Mouse (Mus musculus) liver, embryonic 13.5 days (tissue): ENCODE measurements at regions not wholly inside any gene's neighbourhood (a gene's known extent, or its start where the extent isn't known, plus 50 kb on each side); places are given as distances from the start of the nearest gene placed in this dataset.
"Not testable (repeated sequence)": the region's sequence is repeated elsewhere in the genome, so short reads cannot be mapped to it uniquely, and the experiment has no call there.

Experiments
- ATAC-seq: fragments of 200-750 bp; cut with Nextera tagmentation; 2 replicates; pipeline ENCODE4 v1.8.0; 2017; ENCODE audit warnings: low read depth, mild to moderate bottlenecking, moderate number of reproducible peaks, moderate library complexity
- DNase-seq: peaks from one replicate; pipeline ENCODE4 v3.0.0; 2022
- H3K27ac ChIP-seq: fragments of 300-500 bp; sonication (generic); 2 replicates; pipeline ENCODE4 v1.5.1; 2015; ENCODE audit warnings: moderate library complexity, mild to moderate bottlenecking, inconsistent platforms
- H3K27me3 ChIP-seq: fragments of 300-500 bp; sonication (generic); 2 replicates; pipeline ENCODE4 v1.6.1; 2015; ENCODE audit warnings: mild to moderate bottlenecking, inconsistent platforms
- H3K36me3 ChIP-seq: fragments of 300-500 bp; sonication (generic); 2 replicates; pipeline ENCODE4 v1.6.1; 2015; ENCODE audit warnings: mild to moderate bottlenecking, inconsistent platforms
- H3K4me1 ChIP-seq: fragments of 300-500 bp; sonication (generic); replicated peaks from 2 replicates; pipeline ENCODE4 v1.6.1; 2015; ENCODE audit warnings: inconsistent platforms
- H3K4me2 ChIP-seq: fragments of 300-500 bp; sonication (generic); 2 replicates; pipeline ENCODE4 v1.6.1; 2015; ENCODE audit warnings: inconsistent platforms, mild to moderate bottlenecking, moderate library complexity
- H3K4me3 ChIP-seq: fragments of 300-500 bp; sonication (generic); replicated peaks from 2 replicates; pipeline ENCODE4 v1.5.1; 2015; ENCODE audit warnings: mild to moderate bottlenecking, inconsistent platforms
- H3K9ac ChIP-seq: fragments of 300-500 bp; sonication (generic); 2 replicates; pipeline ENCODE4 v1.6.1; 2015; ENCODE audit warnings: mild to moderate bottlenecking, inconsistent platforms
- H3K9me3 ChIP-seq: fragments of 300-500 bp; sonication (generic); replicated peaks from 2 replicates; pipeline ENCODE4 v1.6.1; 2016; ENCODE audit warnings: inconsistent platforms
- WGBS: fragments of 180-500 bp; shearing (Covaris S2); methylation state at CpG from one replicate; pipeline ENCODE4 v1.1.7; 2015; ENCODE audit not compliant: insufficient replicate concordance; 5-methylcytosine and 5-hydroxymethylcytosine counted together

- H3K4me3 ChIP-seq: no peak overlapping the region
- ATAC-seq (no peak), DNase-seq (no peak)
- no peaks in the 10 kb centered on the region for H3K36me3 ChIP-seq
- no peaks in the 10 kb centered on the region for H3K9me3 ChIP-seq
- H3K4me2 ChIP-seq: no peak overlapping the region
- H3K27me3 ChIP-seq: no peaks in the 10 kb centered on the region
- no peak overlapping the region for H3K27ac ChIP-seq
- H3K9ac ChIP-seq: no peak overlapping the region
- H3K4me1 ChIP-seq: no peaks in the 10 kb centered on the region
- 74% methylated on average over 9 of the region's 9 CpGs for WGBS
Observed at GRCm38 (mm10) chr7:60293556-60293955, 153.5 kb upstream of the Snrpn start.

- H3K4me1 ChIP-seq, H3K27me3 ChIP-seq, H3K27ac ChIP-seq, H3K36me3 ChIP-seq, H3K9me3 ChIP-seq: not testable (repeated sequence)
- WGBS: 9% methylated on average over 22 of the region's 22 CpGs
- H3K4me3 ChIP-seq: peak overlapping the region; percentile 55
- peak overlapping the region; percentile 45; the same call in 1 of the 2 replicates for H3K9ac ChIP-seq
- peak; percentile 45 for DNase-seq
- H3K4me2 ChIP-seq: peak overlapping the region; percentile 50
- ATAC-seq: peak; percentile 96
Observed at GRCm38 (mm10) chr7:60244187-60244866, 104.3 kb upstream of the Snrpn start.

- not testable (repeated sequence) for H3K9me3 ChIP-seq, H3K27me3 ChIP-seq, H3K9ac ChIP-seq, DNase-seq, H3K36me3 ChIP-seq, H3K4me1 ChIP-seq, H3K27ac ChIP-seq
- ATAC-seq: peak; percentile 74; the same call in 1 of the 2 replicates
- 21% methylated on average over 11 of the region's 11 CpGs for WGBS
- Histone ChIP-seq H3K4me2 (peak overlapping the region; percentile 50), H3K4me3 (peak overlapping the region; percentile 55)
Observed at GRCm38 (mm10) chr7:60243746-60244145, 103.7 kb upstream of the Snrpn start.

GRCm38 (mm10) chr7:60238595-60239195 is 98.7 kb upstream of the Snrpn start:
- ATAC-seq, H3K27me3 ChIP-seq, H3K4me3 ChIP-seq, H3K9me3 ChIP-seq, H3K4me2 ChIP-seq, H3K27ac ChIP-seq, DNase-seq, H3K9ac ChIP-seq, H3K36me3 ChIP-seq, H3K4me1 ChIP-seq: not testable (repeated sequence)
- 5% methylated on average over 4 of the region's 4 CpGs for WGBS

- not testable (repeated sequence) for H3K27me3 ChIP-seq, H3K27ac ChIP-seq, H3K9ac ChIP-seq, H3K9me3 ChIP-seq, DNase-seq, ATAC-seq, H3K36me3 ChIP-seq, H3K4me1 ChIP-seq, H3K4me2 ChIP-seq, H3K4me3 ChIP-seq
- 34% methylated on average over 3 of the region's 3 CpGs for WGBS
Observed at GRCm38 (mm10) chr7:60216358-60217273, 76.6 kb upstream of the Snrpn start.
